Mouse (Mus musculus): ENCODE results near the gene Prkag1.

Prkag1 gene

DNA sequence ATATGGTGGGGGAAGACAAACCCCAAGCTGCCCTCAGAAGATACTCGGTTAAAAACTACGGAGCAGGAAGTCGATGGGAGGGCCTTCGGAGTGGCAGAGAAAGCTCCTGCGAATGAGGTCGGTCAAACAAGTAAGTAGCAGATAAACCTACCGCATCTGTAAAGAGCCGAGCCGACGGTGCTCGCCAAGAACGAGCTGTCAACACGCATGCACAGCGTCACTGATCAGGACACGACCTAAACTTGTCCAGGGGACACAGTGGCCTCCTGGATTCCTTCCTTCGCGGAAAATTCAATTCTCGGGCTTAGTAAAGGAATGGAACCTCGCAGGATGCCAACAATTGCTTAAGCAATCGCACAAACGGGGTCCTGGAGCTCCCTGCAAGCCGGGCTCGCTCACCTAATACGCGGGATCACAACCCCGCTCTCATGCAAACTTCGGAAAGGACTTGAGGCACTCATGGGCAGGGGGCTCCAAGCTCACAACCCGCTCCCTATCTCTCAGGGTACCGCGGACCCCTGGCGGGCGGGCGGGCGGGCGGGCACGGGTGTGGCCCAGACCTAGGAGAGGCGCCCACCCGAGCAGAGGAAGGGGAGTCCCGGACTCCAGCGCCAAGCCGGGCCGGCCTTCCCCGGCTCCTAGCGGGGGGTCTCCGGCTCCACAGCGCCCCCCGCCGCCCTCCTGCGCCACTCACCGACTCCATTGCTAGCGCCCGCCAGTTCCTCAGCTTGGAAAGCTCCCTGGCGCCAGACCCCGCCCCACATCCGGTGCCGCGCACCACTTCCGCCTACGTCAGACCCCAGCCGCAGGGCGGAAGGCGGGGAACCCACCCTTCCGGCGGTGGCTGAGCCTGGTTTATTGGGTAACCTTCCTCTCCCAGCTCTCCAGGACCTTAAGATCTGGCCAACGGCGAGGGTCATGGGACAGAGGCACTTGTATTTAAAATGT, at the start of gene Prkag1:
TSS of gene Prkag1 (minus strand) at position 786 of the 948 bp plus-strand sequence.
- peak; percentile 92 for ATAC-seq (ENCODE audit: low TSS enrichment)

DNA sequence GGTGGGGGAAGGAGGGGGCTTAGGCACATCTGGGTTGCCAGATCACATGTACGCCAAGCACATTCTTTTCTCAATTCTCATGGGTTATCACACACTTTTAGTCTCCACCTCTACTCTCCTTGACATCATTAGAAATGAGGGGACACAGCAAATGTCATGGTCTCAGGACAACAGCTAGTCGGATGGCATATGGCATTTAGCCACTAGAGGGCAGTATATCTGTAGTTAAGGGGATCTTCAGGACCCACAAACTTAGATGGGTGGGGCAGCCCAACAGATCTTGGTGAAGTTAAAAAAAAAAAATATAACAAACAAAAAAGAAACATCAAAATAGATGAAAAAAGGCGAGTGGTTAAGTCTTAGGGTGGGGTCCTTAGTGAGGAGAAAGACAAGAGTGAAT, 46.0 kb upstream of the Prkag1 start:
- ATAC-seq (ENCODE audit: low TSS enrichment): no peak

GRCm38 (mm10) chr15:98871916-98872888, 40.9 kb upstream of the Prkag1 start:
- ATAC-seq (ENCODE audit: low TSS enrichment): peak; percentile 69

GRCm38 (mm10) chr15:98871070-98871915, 40.0 kb upstream of the Prkag1 start, which contains the start of gene Kmt2d:
Gene Kmt2d, minus strand, starts transcription at chr15:98871204.
- ATAC-seq (ENCODE audit: low TSS enrichment): 0 out of 2 replicates have a peak, but pooled peaks have one; percentile 9

DNA sequence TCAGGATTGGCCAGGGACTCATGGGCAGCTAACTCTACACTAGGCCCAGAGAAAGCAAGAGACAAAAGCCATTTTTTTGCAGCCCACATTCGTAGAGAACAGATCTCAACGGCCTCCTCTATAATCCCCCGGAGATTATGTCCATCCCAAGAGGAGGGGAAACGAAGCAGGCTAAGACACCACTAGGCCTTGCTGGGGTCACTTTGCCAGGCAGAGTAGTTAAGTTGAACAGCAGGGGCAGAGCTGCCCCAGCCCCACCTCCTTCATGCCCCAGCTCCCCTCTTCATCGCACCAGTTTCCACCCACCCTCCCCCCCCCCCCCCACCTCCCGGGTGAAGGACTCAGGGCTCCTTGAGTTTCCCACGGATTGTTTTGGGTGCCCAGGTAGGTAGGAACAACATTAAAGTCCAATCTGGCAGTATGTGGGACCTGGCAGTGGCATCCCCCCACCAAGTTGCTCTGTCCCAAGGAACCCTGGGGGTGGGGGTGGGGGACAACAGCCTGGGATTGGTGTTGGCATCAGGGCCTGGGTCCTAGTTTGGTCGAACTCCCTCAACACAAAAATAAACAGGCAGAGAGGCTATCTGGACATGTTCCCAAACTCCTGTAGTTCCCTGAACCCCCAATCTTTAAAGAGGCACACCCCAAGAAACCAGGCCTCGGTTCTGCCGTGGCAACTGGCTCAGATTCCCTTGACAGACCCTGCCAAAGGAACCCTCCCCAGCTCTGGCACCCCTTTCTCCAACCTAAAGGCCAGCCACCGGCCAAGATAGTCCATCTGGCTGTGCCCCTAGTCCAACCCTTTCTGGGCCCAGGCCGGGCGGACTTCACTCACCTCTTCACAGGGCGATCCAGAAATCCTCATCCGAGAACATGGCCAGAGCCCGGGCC, 39.1 kb upstream of the Prkag1 start:
- ATAC-seq (ENCODE audit: low TSS enrichment): no peak

- no peak for ATAC-seq (ENCODE audit: low TSS enrichment)
These were observed 38.2 kb upstream of the Prkag1 start for GRCm38 (mm10) chr15:98869342-98870178.

DNA sequence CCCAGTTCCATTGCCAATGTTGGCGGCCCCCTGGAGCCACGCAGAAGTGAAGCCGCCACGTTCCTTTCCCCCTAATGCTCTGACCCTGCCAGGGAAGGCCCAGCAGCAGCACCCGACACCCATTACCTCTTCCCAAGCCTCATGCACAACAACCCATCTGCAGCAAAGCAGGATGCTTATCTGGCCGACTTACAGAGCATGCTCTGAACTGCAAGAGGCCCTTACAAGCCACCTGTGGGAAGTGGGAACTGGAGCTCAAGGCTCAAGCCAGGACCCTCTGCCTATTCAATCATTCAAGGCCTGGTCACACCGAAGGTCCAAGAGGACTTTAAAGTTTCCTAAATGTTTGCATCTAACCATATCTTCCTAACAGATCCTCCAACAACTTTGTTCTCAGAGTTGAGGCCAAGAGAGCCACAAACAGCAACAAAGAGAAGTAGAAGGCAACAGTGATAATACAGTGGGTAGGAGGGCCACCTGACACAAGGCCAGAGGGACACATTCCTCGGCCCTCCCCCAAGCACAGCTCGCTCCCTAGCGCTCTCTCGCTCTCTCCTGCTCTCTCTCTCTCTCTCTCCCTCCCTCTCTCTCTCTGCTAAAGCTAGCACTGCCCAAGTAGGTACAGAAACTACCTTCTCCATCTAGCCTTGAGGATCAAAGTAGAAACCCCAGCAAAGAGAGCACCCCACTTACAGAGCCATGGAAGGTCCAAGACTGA, 37.2 kb upstream of the Prkag1 start:
- no peak for ATAC-seq (ENCODE audit: low TSS enrichment)

GRCm38 (mm10) chr15:98867321-98867720, 36.0 kb upstream of the Prkag1 start:
- peak; percentile 66; the same call in 1 of the 2 replicates for ATAC-seq (ENCODE audit: low TSS enrichment)

- ATAC-seq (ENCODE audit: low TSS enrichment): no peak
These were observed 35.2 kb upstream of the Prkag1 start for GRCm38 (mm10) chr15:98866501-98866900.

DNA sequence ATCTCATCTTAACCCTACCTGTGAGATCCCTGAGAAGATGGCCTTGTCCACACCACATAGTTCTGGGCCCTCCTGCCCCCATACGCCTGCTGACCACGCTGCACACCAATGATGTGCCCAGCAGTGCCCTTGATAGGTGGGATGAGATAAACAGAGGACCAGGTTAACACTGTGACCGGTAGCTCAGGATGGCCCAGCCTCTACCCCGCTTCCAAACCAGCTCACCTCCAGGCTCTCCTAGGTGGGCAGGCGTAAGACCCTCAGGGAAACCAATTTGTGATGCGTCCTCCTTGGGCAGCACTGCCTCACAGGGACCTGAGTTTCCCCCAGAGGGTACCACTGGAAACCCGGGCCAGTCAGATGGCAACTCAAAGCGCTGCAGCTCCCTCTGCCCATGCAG, 34.5 kb upstream of the Prkag1 start:
- ATAC-seq (ENCODE audit: low TSS enrichment): no peak

DNA sequence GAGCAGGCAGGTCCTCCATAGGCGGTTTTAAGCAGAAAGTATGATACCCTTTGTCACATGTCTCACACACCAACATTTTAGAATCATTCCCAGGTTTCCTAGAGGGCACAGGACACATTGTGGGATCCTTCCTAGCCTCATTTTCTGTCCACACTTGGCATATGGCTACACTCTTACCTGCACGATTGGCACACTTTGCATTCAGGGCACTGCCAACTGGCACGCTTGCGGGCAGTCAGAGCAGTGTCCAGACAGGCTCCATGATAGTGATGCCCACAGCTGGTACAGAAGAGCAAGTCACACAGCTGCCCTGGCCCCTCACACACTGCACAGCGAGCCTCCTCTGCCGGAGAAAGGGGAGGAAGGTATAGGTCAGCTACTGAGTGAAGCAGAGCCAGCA, 33.6 kb upstream of the Prkag1 start:
- ATAC-seq (ENCODE audit: low TSS enrichment): no peak

DNA sequence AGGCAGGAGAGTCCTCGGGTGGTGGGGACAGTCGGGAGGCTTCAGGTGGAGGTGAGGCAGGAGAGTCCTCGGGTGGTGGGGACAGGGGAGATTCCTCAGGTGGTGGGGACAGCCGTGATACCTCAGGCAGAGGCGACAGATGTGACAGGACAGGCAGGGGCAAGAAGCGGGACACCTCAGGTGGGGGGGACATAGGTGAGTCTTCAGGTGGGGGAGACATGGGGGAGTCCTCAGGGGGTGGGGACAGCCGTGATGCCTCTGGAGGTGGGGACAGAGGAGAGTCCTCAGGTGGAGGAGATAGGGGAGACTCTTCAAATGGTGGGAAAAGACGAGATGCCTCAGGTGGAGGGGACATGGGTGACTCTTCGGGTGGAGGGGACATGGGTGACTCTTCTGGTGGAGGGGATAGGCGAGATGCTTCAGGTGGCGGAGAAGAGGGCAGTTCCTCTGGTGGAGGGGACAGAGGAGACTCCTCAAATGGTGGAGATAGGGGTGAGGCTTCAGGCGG, 32.2 kb upstream of the Prkag1 start:
- ATAC-seq (ENCODE audit: low TSS enrichment): no peak

GRCm38 (mm10) chr15:98861701-98862410, 30.5 kb upstream of the Prkag1 start:
- no peak for ATAC-seq (ENCODE audit: low TSS enrichment)

DNA sequence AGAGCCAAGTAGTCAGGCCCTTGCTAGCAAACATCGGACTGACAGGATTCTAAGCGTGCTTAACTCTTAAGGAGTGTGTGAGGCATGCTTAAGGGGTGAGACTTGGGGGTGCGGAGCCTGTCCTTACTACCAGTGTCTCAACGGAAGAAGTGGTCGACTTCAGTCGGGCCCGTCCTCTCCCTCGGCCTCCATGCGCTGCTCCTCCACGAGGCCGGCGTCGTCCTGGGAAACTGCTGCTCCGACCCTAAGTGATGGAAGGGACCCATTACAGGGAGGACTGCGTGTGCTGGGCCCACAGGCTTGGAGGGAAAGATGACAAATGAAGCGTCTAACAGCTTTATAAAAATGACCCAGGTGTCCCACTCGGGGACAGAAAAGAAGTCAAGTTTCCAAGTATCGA, 29.6 kb upstream of the Prkag1 start:
- no peak for ATAC-seq (ENCODE audit: low TSS enrichment)

DNA sequence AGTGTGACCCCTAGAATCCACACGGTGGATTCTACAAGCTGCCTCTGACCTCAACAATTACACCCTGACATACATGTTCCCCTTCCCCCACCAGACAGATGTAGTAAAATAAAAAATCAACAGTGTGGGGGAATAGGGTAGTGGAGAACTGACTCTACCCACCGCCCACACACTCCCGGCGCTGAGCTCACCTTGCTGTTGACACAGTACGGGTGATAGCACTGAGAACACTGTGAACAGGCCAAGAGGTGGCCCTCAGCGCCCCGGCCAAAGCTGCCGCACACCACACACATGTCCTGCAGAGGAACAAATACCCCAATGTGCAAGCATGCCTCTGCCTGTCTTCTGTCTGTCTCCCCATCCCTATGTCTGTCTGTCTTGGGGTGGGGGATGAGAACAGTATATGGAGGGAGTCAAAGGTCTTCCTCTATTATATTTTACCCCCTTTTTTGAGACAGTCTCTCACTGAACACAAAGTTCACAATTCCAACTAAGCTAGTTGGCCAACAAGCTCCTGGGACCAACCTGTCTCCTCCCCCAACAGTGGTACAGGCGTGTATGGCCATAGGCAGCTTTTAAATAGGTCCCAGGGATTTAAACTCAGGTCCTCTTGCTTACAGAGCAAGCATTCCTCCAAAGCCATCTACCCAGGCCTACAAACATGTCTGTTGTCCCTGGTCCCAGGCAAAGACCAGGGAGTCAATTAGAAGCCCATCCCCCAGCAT, 28.2 kb upstream of the Prkag1 start:
- no peak for ATAC-seq (ENCODE audit: low TSS enrichment)

DNA sequence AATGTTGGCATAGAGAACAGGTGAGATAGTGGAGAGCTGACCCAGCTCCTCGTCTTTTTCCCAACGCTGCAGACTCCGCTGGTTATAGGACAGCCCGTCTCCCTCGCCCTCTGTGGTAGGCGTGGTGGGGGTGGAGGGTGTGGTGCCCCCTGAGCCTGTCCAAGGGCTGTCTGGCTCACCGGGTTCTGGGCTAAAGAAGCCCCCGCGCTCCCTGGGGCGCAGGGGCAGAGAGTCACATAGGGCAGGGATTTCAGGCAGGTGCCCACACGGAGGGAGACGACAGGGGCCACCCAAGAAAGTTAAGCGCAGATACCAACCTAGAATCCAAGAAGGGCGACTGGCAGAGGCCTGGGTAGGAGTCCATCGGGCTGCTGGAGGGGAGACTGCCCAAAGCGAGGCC, 22.9 kb upstream of the Prkag1 start:
- no peak for ATAC-seq (ENCODE audit: low TSS enrichment)

All from frontal cortex, adult (tissue).